Mouse (Mus musculus): Measurements from ENCODE around the gene Amz1.

Amz1 gene

GRCm38 (mm10) chr5:140767704-140768141 lies 43.8 kb downstream of the Amz1 start:
- peak in 1 of 2 experiments; percentile 20 for DNase-seq (ENCODE audit: low spot score in 2 of 2)

GRCm38 (mm10) chr5:140768333-140768732 lies 44.4 kb downstream of the Amz1 start:
- DNase-seq (ENCODE audit: low spot score in 2 of 2) = no peak

- no peak for DNase-seq (ENCODE audit: low spot score in 2 of 2)
Measured at GRCm38 (mm10) chr5:140771612-140772011, 47.7 kb downstream of the Amz1 start.

- no peak for DNase-seq (ENCODE audit: low spot score in 2 of 2)
Measured at GRCm38 (mm10) chr5:140772158-140772557, 48.2 kb downstream of the Amz1 start.

- DNase-seq (ENCODE audit: low spot score in 2 of 2) = no peak
Measured at GRCm38 (mm10) chr5:140775111-140775510, 51.2 kb downstream of the Amz1 start.

GRCm38 (mm10) chr5:140776968-140777367 lies 53.0 kb downstream of the Amz1 start:
- DNase-seq (ENCODE audit: low spot score in 2 of 2) = no peak

GRCm38 (mm10) chr5:140781122-140781521 lies 57.2 kb downstream of the Amz1 start:
- DNase-seq (ENCODE audit: low spot score in 2 of 2) = no peak

DNA sequence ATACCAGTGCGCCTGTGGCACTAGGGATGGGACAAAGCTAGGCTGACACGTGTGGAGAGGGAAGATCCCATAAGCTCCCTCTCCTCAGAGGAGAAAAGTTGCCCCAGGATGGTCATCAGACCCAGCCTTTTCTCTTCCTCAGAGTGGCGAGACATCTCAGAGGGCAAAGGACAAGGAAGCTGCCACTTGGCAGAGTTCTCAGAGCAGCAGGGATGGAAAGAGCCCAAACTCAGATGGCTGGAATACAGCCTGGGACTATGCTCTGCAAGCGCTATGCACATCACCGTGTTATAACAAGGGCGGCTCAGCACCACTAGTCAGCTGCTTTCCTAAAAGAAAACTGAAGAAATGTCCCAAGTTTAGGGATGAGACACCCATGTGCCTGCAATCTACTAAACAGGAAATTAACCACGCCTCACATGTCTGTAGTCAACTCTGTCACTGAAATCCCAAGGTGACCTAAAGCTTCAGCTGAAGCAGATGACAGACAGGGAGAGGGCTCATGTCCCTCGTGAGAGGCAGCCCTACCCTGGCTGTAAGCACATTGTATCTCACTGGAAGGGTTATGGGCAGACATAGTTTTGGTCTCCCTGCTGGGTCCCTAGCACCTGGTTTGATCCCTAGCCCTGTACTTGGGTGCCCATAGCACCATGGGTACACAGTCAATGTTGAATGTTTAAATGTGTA lies 58.1 kb downstream of the Amz1 start:
- no peak for DNase-seq (ENCODE audit: low spot score in 2 of 2)

DNA sequence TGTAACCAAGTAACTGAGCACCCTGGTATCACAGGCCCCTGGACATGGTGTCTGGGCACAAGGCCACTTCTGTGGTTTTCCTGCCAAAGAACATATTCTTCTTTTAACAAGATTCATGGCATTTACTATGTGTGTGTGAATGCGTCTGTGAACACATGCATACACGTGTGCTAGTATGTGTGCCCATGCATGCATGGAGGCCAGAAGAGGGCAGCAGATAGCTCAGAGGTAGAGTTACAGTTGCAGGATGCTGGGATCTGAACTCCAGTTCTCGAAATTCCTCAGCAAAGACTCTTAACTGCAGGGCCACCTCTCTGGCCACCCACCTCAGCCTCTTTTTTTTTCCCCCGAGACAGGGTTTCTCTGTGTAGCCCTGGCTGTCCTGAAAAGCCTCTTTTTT lies 59.6 kb downstream of the Amz1 start:
- no peak for DNase-seq (ENCODE audit: low spot score in 2 of 2)

GRCm38 (mm10) chr5:140784288-140784687 lies 60.4 kb downstream of the Amz1 start:
- DNase-seq (ENCODE audit: low spot score in 2 of 2) = no peak

DNA sequence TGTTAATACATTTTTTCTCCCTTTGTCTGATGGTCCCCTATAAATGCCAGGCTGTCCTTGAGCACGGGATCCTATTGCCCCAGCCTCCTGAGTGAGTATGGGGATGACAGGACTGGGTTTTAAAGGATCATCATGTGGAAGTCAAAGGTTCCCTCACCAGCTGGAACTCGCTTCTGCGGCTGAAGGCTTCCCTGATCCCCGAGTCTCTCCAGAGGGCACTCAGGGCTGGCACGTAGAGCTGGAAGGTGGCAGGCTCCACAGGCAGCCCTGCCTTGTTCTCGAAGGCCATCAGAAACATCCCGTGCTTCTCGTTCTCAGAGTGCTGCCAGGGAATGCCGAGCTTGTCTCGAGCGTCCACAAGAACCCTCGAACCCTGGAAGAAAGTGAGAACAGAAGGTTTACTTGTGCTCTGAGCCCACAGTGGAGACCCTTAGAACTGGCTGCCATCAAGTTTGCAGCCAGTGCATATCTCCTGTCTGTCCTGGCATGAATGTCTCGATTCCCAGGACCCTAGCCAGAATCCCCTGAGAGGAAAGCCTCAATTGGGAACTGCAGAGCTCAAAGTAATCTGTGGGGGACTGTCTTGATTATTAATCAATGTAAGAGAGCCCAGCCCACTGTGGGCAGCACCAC lies 61.4 kb downstream of the Amz1 start:
- no peak for DNase-seq (ENCODE audit: low spot score in 2 of 2)

DNA sequence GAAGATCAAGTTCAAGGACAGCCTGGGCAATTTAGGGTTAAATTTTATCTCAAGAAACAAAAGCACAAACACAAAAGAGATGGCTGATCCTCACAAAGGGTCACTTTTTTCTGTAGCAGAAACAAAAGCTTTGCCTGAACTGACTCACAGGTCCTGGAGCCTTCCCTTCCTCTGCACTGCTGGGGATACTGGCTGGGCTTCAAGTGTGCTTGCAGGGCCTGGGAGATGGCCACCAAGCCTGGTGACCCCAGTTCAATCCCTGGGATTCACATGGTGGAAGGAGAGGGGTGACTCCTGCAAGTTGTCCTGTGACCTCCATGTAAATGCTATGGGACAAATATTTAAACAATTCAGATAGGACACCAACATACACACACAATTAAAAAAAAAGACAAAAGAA lies 65.6 kb downstream of the Amz1 start:
- no peak for DNase-seq (ENCODE audit: low spot score in 2 of 2)

GRCm38 (mm10) chr5:140790392-140790791 lies 66.5 kb downstream of the Amz1 start:
- DNase-seq (ENCODE audit: low spot score in 2 of 2) = no peak

- DNase-seq (ENCODE audit: low spot score in 2 of 2) = no peak
Measured at GRCm38 (mm10) chr5:140790937-140791877, 67.3 kb downstream of the Amz1 start.

DNA sequence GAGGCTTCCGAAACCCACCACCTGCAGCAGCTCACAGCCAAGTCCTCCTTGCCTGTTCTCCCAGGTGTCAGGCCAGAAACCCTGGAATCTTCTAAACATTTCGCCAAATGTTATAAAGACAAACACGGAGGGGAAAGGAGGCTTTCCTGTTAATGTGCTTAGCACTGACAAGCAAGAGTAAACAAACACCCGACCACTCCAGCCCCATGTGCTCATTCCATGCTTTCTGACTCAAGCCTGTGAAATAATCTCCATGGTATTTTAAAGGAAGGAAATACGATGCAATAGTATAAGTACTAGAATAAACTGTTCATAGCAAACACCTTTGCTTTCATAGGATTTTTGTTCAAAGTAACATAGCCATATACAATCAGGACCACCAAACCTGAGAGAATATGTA lies 68.3 kb downstream of the Amz1 start:
- DNase-seq (ENCODE audit: low spot score in 2 of 2) = no peak

GRCm38 (mm10) chr5:140794753-140795152 lies 70.8 kb downstream of the Amz1 start:
- no peak for DNase-seq (ENCODE audit: low spot score in 2 of 2)

DNA sequence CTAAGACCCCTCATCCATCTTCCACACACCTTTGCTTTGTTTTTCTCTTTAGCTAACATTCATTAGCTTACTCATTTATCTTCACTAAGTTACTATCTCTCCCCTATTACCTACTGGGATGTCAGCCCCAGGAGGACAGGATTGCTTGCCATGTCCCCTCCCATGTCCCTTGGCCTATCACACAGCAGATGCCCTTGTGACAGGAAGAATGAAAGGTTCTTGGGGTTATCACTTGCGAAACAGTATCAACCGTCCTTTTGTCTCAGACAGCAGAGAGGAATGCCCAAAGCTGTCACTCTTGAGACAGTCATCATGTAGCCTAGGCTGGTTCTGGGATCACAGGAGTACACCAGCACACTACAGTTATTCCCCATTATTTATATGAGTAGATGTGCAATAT lies 71.2 kb downstream of the Amz1 start:
- DNase-seq (ENCODE audit: low spot score in 2 of 2) = no peak

DNA sequence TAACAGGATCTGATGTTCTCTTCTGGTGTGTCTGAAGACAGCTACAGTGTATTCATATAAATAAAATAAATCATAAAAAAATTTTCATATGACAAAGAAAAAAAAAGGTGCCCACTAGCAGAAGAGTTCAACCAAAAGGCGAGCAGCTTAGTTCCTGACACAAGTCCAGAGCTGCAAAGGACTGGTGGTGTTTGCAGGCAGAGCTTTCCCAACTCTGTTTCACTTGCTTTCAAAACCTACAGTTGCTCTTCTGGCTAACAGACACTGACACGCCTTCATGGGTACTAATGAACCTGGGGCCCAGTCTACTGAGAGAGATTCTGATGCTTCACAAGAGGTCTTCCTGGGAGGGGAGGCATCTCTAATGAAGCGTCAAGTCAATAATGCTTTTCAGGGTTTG lies 72.1 kb downstream of the Amz1 start:
- DNase-seq (ENCODE audit: low spot score in 2 of 2) = no peak

GRCm38 (mm10) chr5:140798158-140798557 lies 74.2 kb downstream of the Amz1 start:
- DNase-seq (ENCODE audit: low spot score in 2 of 2) = no peak

- DNase-seq (ENCODE audit: low spot score in 2 of 2) = no peak
Measured at GRCm38 (mm10) chr5:140798775-140799174, 74.8 kb downstream of the Amz1 start.

DNA sequence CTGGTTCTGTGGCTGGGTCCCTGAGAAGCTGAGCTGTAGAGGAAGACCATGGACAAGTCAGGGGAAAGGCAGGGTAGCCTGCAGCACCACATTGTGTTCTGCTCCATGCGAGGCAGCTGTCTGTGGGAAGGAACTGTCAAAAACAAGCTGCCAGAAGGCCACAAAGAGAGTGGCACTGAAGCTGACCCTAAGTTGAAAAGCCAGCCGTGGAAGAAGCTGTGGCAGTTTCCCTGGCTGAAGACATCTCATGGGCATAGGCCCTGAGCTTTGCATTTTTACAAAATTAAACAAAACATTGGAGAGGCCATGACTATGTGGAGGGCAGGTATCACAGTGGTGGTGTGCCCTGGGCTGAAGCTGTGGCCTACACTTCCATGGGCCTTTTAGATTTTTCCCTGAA lies 75.3 kb downstream of the Amz1 start:
- DNase-seq (ENCODE audit: low spot score in 2 of 2) = no peak

DNA sequence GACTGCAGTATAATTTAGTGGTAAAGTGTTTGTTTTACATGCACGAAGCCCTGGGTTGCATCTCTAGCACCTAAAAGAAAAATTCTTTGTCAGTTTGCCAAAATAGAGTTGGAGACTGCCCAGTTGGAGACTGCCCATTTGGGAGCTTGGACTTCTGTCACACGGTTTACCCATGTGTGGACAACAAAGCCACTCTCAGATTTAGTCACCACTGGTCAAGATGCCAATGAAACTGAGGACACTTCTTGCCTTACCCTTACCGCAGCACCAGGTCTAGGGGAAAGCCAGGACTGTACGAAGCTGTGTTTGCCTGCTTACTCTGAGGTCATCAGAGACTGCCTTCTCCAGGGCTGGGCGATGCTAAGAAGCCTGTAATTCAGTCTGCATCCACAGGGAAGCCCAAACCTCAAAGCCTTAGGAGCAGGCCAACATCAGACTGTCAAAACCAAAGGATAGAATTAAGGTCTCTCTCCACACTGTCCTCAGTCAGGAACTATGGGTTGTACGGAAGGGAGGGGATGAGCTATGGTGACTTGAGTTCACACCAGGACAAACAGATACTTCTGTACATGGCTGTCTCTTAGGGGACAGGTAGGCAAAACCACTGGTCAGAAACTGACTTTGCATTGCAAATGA lies 76.5 kb downstream of the Amz1 start:
- DNase-seq (ENCODE audit: low spot score in 2 of 2) = no peak

All from spleen, postnatal 14 days (tissue).